Mouse (Mus musculus): ENCODE data around the gene Myo1g.

The Myo1g gene

DNA sequence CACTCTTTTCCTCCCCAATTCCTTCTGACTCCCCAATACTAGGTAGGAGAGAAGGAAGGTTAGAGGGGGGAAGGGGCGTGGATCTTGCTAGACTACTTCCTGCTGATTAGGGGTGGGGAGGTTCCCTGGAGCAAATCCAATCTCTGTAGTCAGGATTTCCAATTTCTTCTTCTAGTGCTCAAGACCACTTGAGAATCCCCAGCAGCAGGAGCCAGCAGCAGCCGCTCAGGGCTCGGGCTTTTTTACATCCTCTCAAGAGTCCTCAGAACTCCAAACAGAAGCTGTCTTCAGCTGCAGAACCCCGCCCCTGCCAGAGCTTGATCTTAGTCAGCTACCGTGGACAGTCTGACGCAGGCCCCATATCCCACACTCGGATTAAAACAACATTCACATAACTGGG lies 33.3 kb downstream of the Myo1g start:
- DNase-seq = no peak

DNA sequence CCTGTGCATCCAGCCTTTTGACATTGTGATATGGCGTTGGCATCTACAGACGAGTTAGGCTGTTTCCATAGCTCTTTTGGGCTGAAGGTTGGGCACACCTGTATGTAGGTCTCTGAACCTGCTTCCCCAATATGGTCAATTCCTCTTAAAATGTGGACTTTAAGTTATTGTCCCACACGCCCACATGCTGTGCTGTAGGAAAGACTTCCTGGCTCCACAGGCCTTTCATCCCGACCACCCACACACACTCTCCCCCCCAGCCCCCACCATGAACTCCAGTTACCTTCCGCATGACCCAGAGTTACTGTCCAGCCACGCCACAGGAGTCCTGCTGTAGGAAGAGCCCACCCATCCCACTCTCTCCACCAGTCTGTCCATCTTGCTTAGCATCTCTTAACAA lies 33.8 kb downstream of the Myo1g start:
- DNase-seq = no peak

DNA sequence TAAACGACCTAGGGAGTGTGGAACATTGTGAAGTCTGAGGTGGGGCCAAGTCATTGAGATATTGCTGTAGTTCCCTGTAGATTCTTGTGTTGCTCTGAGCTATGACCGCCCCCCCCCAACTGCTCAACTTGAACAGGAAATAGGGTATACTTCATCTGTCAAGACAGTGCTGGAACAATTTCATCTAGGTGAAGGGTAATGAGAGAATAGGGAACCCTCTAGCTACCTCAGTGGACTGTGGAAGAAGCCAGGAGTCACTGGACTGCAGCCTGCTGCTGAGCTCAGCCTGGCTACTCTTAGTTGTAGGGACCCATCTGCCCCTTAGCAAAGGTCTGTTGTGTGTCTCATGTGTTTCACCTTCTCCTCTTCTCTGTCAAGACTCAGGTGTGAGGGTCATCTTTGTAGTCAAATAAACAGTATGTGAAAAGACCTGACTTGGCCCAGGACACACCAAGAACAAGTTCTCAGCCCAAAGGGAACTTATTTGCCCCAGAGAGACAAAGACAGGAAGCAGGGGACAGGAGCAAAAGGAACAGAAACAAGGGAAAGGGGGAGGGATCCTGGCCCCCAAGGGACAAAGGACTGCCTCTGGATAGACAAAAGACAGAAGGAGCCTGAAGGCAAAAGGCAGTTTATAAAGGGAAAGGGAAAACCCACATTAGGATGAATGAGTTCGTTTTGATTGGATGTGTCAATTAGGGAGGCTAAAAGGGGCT lies 36.4 kb downstream of the Myo1g start:
- DNase-seq = no peak

DNA sequence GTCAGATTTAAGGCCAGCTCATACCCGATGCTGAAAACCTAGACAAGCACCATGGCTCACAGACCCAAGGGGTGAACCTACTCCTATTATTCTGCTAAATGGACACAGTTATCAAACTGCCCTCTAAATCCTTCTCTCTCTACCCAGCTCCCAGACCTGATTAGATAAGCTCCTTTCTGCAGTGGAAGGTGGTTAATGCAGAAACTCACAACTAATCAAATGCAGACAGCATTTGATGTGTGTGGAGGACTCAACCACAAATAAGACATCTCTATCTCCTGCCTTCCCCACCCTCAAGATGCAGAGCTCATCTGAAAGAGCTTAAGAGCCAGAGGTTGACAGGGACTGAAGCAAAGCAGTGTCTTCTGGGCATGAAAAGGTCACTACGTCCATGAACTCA lies 37.7 kb downstream of the Myo1g start:
- no peak for DNase-seq

DNA sequence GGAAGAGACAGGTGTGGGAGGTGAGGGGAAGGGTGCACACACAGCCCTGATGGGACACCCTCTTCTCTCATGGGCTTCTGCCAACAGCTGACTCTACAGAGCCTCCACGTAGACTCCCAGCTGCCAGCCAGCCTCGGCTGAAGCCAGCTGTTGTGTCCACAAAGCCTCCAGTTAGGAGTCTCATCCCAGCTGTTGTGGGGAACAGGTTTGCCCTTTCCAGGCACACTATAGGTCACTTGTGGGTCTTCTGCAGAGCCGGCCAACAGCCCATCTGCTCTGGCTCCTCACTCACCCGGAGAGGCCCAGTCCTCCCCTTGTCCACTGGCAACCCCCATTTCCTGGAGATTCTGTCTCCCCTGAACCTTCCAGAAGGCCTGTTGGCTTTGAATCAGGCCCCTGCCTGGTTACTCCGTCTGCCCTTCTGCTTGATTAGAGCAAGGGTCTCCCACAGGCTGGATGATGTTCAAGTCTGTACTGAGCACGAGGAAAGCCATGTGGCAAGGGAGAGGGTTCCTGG lies 39.0 kb downstream of the Myo1g start:
- DNase-seq = peak; percentile 81 to 85

DNA sequence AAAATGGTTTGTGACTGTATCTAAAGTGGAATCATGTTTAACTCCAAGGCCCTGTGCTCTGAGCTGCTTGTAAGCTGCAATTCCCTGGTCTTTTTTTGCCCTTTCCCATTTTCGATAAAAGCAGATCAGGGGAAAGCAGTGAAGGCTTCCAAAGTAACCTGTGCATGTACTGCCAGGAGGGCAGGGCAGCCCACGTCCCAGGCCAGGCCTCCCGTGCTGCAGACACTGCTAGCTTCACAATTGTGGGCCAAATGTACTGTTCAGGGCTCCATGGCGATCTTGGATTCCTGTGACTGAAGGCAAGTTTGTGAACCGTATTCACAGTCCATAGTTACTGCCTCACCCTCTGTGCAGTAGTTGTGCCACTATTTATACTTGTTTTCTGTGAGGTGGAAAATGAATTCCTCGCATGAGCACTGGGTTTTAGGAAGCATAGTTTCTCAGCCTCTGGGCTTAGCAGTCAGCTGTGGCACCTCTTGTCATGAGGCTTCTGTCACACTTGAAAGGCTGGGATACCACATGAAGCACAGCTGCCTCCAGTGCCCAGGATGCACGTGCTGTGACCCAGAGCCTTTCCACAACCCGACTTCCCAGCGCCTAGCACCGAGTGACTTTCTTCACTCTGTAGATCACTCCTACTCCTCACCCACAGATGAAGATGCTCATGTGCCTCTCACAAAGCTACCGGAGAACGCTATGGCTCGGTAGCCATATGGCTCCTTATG lies 39.9 kb downstream of the Myo1g start:
- peak; percentile 27 to 44 for DNase-seq

DNA sequence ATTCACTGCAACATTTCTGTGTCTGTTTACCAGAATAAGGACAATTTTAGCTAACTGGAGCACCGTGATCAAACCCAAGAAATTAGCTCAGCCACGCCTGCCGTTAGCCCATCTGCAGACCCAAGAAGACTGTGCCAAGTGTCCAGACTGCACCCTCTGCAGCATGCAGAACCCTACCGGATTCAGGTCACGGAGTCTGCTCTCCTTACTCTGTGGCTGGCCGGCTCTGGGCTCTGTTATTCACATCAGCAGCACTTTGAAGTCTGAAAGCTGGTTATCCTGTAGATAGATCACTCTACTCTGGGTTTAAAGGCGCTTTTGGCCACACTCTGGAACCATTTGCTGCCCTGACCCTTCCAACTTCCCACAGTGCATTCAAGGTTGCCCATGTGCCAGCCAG lies 40.6 kb downstream of the Myo1g start:
- peak; percentile 84 to 87 for DNase-seq

DNA sequence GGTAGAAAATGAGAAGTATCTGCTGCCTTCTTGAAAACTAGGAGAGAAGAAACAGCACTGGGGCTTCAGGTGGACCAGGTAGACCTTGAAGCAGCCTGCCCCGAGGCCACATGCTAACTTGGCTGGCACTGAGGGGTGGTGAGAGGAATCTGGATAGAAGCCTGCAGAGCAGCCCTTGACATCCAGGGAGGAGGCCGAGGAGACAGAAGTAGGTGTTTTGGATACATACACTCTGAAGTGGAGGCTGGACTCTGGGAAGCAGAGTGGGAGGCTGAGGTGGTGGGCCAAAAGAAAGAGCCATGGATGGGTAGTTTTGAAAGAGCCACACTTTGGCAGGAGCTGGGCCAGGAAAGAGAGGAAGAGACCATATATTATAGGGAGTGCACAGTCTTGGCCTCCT lies 41.5 kb downstream of the Myo1g start:
- peak; percentile 32 to 44 for DNase-seq

DNA sequence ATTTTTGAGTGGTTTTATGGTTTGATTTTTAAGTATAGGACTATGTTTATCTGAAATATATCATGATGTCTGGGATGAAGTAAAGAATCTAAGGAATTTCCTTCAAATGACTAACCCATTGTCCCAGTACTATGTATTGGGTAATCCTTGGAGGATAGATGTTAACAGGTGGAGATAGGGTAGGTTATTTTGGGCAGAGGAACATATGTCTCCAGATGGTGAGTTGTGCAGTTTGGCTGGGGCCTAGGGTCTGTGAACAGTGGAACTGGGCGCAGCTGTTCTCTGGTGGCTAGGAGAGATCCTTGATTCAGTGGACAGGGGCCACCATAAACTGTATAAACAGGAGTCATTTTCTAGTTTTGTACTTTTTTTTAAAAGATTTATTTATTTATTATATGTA lies 43.4 kb downstream of the Myo1g start:
- DNase-seq = no peak

DNA sequence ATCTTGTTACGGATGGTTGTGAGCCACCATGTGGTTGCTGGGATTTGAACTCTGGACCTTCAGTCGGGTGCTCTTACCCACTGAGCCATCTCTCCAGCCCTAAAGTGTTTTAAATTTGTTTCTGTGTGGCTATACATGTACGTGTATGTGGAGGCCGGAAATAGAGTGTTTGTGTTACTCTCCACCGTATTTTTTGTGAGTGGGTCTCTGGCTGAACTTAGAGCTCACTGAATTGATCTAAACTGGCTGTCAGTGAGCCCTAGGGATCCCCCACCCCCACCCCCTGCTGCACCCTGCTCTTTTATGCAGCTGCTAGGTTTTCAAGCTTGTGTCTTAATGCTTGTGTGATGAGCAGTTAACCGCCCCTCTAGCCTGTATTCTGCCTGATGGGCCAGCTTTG lies 43.9 kb downstream of the Myo1g start:
- no peak for DNase-seq

DNA sequence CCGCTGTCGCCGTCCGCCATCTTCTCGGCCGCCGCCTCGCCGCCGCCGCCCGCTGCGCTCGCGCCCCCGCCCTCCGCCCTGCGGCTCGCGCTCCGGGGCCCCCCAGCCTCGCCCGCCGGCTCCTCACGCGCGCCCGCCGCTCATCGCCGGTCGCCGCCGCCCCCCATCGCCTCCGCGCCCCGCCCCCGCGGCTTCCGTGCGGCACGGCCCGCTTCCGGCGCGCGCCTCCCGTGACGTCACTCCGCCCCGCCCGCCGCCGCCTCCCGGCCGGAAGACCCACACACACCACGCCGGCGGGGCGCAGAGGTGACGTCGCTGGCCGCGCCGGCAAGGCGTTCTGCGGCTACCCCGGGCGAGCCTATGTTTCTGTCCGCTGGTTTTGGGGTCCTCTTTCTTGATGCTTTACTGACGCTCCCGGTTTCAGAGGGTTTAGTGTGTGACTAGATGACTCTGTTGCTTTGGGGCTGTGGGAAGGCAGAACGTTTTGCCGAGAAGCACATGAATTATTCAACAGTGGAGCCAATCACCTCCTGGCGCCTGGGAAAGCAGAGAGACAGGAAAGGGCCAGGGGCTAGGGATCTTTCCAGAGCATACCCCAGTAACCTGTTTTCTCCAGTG lies 44.8 kb downstream of the Myo1g start, which contains the start of gene Purb:
TSS of gene Purb (minus strand) at position 51 of the 618 bp plus-strand sequence.
- peak; percentile 96 to 98 for DNase-seq

DNA sequence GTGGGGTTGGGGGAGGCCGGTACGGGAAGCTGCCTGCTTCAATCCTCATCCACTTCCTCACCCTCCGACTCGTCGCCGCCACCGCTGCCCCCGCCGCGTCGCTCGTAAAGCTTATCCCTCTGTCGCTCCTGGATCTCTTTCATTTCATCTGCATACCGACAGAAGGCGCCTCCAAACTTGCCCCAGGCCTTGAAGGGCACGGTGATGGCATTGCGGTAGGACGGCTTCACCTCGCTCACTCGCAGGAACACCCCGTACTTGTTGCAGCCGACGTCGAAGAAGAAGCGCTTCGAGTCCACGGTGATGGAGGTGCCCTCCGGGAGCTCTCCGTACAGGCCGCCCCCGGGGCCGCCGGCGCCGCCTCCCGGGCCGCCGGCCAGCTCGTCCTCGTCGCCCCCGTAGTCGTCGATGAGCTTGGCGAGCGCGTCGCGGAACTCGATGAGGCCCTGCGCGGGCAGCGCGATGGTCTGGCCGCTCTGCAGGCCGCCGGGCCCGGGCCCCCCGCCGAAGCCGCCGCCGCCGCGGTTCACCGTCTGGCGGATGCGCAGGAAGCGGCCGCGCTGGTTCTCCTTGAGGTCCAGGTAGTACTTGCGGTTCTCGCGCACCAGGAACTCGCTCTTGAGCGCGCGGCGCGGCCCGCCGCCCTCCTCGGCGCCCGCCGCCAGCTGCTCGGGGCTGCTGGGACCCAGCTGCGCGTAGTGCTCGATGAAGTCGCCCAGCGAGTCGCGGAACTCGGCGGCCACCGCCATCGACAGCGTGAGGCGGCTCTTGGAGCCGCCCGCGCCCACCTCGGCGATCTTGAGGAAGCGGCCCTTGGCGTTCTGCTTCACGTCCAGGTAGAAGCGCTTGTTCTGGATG lies 45.7 kb downstream of the Myo1g start:
- peak; percentile 76 to 77 for DNase-seq

DNA sequence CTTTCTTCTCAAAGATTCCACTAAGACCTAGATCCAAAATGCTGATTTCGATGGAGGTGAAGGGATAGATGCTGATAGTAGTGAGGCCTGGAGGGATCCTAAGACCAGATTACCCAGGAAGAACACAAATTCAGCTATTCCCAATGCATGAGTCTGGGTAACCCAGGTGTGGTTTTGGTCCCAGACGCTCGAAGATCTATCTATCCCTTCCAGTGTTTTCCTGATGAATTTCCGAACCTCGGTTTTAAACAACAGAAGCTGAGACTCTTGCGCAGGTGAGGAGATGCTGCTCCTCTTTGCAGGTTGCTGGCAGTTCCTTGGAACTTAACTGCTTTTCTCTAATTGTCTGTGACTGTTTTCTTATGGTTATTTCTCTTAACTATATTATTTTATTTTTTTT lies 46.4 kb downstream of the Myo1g start:
- DNase-seq = no peak

DNA sequence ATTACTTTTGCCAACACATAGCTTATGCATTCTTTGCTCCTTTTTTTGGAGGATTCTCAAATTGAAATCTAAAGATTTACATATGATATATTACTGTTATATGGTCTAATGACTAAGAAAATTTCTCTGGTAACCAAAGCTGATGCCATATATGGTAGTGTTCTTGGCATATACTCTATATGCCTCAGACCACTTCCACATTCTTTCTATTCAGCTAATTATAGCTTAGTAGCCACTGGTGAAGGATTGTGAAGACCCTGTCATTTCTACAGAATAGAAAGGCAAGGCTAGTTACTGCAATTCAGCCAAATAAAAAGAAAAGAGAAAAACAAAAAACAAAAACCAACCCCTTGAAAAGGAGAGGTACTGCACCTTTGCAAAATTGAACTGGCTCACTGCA lies 48.7 kb downstream of the Myo1g start:
- no peak for DNase-seq

DNA sequence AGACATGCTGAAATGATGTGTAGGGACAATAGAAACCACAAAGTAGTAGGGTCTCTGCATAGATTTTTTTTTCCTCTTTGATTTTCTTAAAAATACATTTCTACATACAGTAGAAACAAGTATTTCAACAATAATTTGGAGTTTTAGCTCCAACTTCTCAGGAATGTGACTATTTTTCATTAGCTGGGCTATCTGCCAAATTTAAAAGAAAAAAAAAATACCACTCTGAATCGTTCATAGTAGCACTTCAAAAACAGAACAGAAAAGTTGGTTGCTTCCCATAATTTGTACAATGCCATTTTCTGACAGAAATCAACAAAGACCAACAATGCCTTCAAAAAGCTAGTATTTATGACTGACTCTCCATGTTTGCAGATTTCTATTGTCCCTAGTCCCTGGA lies 49.3 kb downstream of the Myo1g start:
- DNase-seq = no peak

DNA sequence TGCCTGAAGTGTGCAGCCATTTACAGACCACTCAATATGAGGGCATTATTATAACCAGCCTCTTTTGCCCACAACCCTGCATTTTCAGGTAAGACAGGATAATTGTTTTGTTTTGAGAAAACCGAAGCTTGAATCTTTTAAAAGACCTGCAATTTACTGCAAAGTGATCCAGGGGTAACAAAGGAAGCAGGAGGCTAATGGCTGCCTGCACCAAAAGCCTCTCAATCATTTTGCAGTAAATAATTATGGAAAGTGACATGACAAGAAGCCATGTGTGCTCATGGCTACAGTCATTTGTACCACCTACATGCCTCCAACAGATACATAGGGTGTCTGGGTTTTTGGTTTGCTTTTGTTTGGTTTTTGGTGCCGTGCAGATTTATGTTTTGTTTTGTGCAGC lies 49.7 kb downstream of the Myo1g start:
- no peak for DNase-seq

DNA sequence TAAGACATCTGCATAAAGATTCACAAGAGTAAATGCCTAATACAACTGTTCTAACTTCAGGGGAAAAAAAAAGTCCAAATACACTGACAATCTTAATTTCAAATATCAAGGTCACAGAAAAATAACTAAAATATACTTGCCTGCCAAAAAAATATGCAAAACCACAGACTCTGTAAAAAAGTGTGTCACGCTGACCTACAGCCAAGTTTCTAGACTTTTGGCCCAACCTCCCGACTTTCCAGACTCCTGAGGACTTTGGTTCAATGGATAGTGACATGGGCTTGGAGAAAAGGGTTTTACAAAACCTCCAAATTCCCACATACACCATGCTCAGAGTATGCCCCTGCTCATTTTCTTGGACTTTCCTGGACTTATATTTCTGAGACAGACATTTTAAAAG lies 52.2 kb downstream of the Myo1g start:
- DNase-seq = peak in 1 of 2 experiments; percentile 15

DNA sequence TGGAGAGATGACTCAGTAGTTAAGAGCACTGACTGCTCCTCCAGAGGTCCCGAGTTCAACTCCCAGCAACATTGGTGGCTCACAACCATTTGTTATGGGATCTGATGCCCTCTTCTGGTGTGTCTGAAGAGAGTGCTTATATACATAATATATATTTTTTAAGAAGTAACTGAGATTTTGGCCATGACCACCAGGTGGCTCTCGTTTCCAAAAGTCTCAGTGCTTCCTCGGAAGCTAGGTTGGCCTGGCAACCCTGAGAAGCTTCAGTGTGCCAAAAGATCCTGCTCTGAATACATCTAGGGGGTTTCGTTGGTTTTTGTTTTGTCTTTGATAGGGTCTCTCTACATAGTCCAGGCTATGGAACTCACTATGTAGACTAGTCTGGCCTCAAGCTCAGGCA lies 55.6 kb downstream of the Myo1g start:
- DNase-seq = peak; percentile 73 to 81

DNA sequence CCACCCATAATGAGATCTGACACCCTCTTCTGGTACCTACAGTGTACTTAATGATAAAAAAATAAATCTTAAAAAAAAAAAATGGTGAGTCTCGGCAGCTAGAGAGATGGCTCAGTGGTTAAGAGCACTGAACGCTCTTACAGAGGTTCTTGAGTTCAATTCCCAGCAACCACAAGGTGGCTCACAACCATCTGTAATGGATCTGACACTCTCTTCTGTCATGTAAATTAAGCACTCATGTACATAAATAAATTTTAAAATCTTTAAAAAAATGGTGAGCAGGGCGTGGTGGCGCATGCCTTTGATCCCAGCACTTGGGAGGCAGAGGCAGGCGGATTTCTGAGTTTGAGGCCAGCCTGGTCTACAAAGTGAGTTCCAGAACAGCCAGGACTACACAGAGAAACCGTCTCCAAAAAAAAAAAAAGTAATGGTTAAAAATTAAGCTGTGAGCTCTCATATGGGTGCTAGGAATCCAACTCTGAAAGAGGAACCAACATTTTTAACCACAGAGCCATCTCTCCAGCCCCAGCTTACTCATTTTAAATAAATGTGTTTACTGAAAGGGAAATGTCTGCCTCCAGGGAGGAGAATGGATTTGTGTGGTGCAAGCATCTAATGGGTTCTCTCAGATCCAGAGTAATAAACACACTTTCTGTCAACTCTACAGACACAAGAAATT lies 57.5 kb downstream of the Myo1g start:
- DNase-seq = no peak

All from cerebellum, postnatal 25 days (tissue).